Mouse (Mus musculus) skeletal muscle tissue, adult 2 months (tissue): Measurements from ENCODE around the gene Cfap300.

Experiments used
- DNase-seq: peaks from one replicate; pipeline ENCODE4 v3.0.0-alpha.2; 2012; ENCODE audit warnings: low read depth, low spot score

Gene Cfap300

GRCm38 (mm10) chr9:7983665-7984064 is 59.0 kb downstream of the Cfap300 start:
- DNase-seq, result peak; percentile 68

GRCm38 (mm10) chr9:7980162-7980561 is 62.5 kb downstream of the Cfap300 start:
- DNase-seq, result no peak

- no peak for DNase-seq
These were observed 63.3 kb downstream of the Cfap300 start for GRCm38 (mm10) chr9:7979153-7979916.

- DNase-seq, result no peak
These were observed 64.1 kb downstream of the Cfap300 start for GRCm38 (mm10) chr9:7978502-7978901.

GRCm38 (mm10) chr9:7977587-7977986 is 65.0 kb downstream of the Cfap300 start:
- DNase-seq, result no peak

- DNase-seq, result no peak
These were observed 70.6 kb downstream of the Cfap300 start for GRCm38 (mm10) chr9:7971993-7972392.
